Comparison of ENCODE assay signal across 13 mouse cellular contexts in the genomic region with DNA sequence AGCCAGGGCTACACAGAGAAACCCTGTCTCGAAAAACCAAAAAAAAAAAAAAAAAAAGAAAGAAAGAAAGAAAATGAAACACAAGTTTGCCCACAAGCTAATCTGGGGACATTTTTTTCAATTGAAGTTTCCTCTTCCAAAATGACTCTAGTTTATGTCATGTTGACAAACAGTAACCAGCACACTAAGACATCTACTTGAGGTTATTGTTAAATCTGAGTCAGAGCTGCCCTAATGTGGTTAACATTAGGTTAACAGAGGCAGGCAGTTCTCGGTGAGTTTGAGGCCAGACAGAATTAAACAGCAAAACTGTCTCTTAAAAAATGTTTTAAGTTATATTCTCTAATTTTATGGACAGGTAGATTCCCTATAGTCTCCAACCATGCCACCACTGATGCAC.
"Had no signal": no experiment of that assay in that cellular context is flagged by ENCODE, and none has a peak within 500 bp of the region (broad histone marks: within the 10 kb centered on the region; RNA-seq: fewer than 3 reads in every experiment).

No protein-coding gene starts in this region.

- H3K9ac ChIP-seq: limb, embryonic 13.5 days; liver, embryonic 12.5 days; midbrain, embryonic 13.5 days; neural tube, embryonic 15.5 days had no signal

- H3K27me3 ChIP-seq: limb, embryonic 13.5 days; liver, embryonic 12.5 days; midbrain, embryonic 13.5 days; neural tube, embryonic 15.5 days had no signal

- DNase-seq: kidney, adult 11 months; kidney, adult 9 months; kidney, postnatal 36 days; left cerebral cortex, postnatal 4 days; right cerebral cortex, adult 18-20 months; right cerebral cortex, postnatal 25 days; thymus, postnatal 4 days had no signal

- H3K4me3 ChIP-seq: limb, embryonic 13.5 days; liver, embryonic 12.5 days; midbrain, embryonic 13.5 days; neural tube, embryonic 15.5 days had no signal

- H3K9me3 ChIP-seq: limb, embryonic 13.5 days; midbrain, embryonic 13.5 days; neural tube, embryonic 15.5 days had no signal

- ATAC-seq: inflammation-experienced regulatory T-cells, adult 6 months; liver, embryonic 12.5 days; midbrain, embryonic 13.5 days had no signal

- H3K36me3 ChIP-seq: limb, embryonic 13.5 days; liver, embryonic 12.5 days; neural tube, embryonic 15.5 days had no signal

- H3K4me2 ChIP-seq: limb, embryonic 13.5 days; liver, embryonic 12.5 days; midbrain, embryonic 13.5 days; neural tube, embryonic 15.5 days had no signal

- H3K27ac ChIP-seq: kidney, postnatal 0 days; limb, embryonic 13.5 days; liver, embryonic 12.5 days; midbrain, embryonic 13.5 days; neural tube, embryonic 15.5 days had no signal
